ENCODE assay signal across 9 mouse cellular contexts in the genomic region with DNA sequence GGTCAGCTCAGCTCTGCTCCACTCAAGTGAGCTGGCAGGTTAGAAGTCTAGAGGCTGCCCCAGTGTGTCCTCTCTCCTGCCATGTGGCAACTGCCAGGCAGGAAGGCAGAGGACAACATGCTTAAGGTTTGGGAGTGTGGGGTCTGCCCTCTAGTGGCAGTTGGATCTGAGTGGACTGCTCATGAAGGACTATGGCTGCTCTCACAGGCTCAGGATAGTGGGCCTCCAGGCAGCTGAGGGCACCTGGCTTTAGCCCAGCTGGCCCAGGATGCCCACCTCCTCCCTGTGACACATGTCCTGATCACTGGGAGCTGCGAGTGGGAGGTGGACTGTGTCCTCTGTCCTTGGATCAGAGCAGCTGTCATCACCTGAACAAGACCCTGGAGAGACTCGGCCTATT. TPM values are rescaled to one million over a fixed set of nuclear protein-coding genes. Genes with fewer than 3 reads are reported as not detected.
DNase-seq lines count a peak whose midpoint lies in the region; ATAC-seq and TF ChIP-seq lines count a peak whose summit lies in the region.
"Had no signal": no experiment of that assay in that cellular context is flagged by ENCODE, and none has a peak within 500 bp of the region (broad histone marks: within the 10 kb centered on the region; RNA-seq: fewer than 3 reads in every experiment).

No protein-coding gene starts in this region.

- H3K9ac ChIP-seq in stomach, postnatal 0 days (ENCODE audit: low read length): no peak overlapping the region
- H3K9ac ChIP-seq in hindbrain, embryonic 13.5 days: no peak overlapping the region; the same call in 1 of the 2 replicates
- H3K9ac ChIP-seq: heart, embryonic 13.5 days had no signal

- H3K27me3 ChIP-seq in stomach, postnatal 0 days (ENCODE audit: control insufficient read depth, insufficient read depth, low read length): no peaks in the 10 kb centered on the region
- H3K27me3 ChIP-seq in hindbrain, embryonic 13.5 days: no peaks in the 10 kb centered on the region

- no peak overlapping the region for H3K4me2 ChIP-seq in stomach, postnatal 0 days (replicated peaks; ENCODE audit: low read depth)
- no peak overlapping the region for H3K4me2 ChIP-seq in hindbrain, embryonic 13.5 days
- H3K4me2 ChIP-seq: heart, embryonic 13.5 days had no signal

- TF ChIP-seq CTCF in cortical plate, adult 2 months (IDR thresholded peaks at IDR 0.05; ENCODE audit: extremely low read depth, insufficient read depth, low read length): peak; percentile 61
- TF ChIP-seq CTCF in stomach, postnatal 0 days (IDR thresholded peaks at IDR 0.05; ENCODE audit: low read depth): peak; percentile 80

- H3K4me1 ChIP-seq in cortical plate, adult 2 months (ENCODE audit: control insufficient read depth, insufficient read depth, low read length): no peaks in the 10 kb centered on the region
- no peaks in the 10 kb centered on the region for H3K4me1 ChIP-seq in stomach, postnatal 0 days (replicated peaks; ENCODE audit: control insufficient read depth, insufficient read depth)
- peaks cover 10% of the 10 kb centered on the region for H3K4me1 ChIP-seq in hindbrain, embryonic 13.5 days (replicated peaks)

- no peaks in the 10 kb centered on the region for H3K9me3 ChIP-seq in stomach, postnatal 0 days (ENCODE audit: control insufficient read depth, low read length)
- no peaks in the 10 kb centered on the region for H3K9me3 ChIP-seq in hindbrain, embryonic 13.5 days
- H3K9me3 ChIP-seq: heart, embryonic 13.5 days had no signal

- TF ChIP-seq POLR2A in cortical plate, adult 2 months (IDR thresholded peaks at IDR 0.05; ENCODE audit: extremely low read depth, insufficient read depth, low read length): no peak

- peak; percentile 38; the same call in 1 of the 2 replicates for ATAC-seq in stomach, postnatal 0 days (ENCODE audit: low FRiP score, low TSS enrichment)
- ATAC-seq in hindbrain, embryonic 13.5 days (ENCODE audit: low FRiP score): no peak

- intact Hi-C loops in left cerebral cortex, postnatal 4 days (cut with DNase I): no loop called here

- TF ChIP-seq EP300 in stomach, postnatal 0 days (optimal IDR thresholded peaks at IDR 0.05): no peak

- DNase-seq in adrenal gland, postnatal 10 days: peak; percentile 50
- DNase-seq in adrenal gland, postnatal 4 days (ENCODE audit: low spot score in 2 of 2): no peak
- DNase-seq in left cerebral cortex, postnatal 4 days: peak; percentile 61
- no peak for DNase-seq in left cerebral cortex, adult 11 months (ENCODE audit: low spot score)
- peak; percentile 72 for DNase-seq in kidney, postnatal 10 days
- DNase-seq in stomach, postnatal 0 days (ENCODE audit: low spot score): peak; percentile 69

- H3K4me3 ChIP-seq in cortical plate, adult 2 months (ENCODE audit: insufficient read depth, low read length): no peak overlapping the region
- H3K4me3 ChIP-seq in stomach, postnatal 0 days (ENCODE audit: low read depth, low read length): no peak overlapping the region
- no peak overlapping the region for H3K4me3 ChIP-seq in hindbrain, embryonic 13.5 days
- H3K4me3 ChIP-seq: heart, embryonic 13.5 days had no signal

- WGBS in stomach, postnatal 0 days: 79% methylated on average over 2 of the region's 2 CpGs
- 89% methylated on average over 2 of the region's 2 CpGs for WGBS in hindbrain, embryonic 13.5 days

- H3K36me3 ChIP-seq in stomach, postnatal 0 days (ENCODE audit: control insufficient read depth, insufficient read depth, low read length): no peaks in the 10 kb centered on the region
- H3K36me3 ChIP-seq in hindbrain, embryonic 13.5 days: 0 out of 2 replicates have a peak, but pooled peaks cover 7% of the 10 kb centered on the region
- H3K36me3 ChIP-seq: heart, embryonic 13.5 days had no signal

- H3K27ac ChIP-seq in cortical plate, adult 2 months (ENCODE audit: insufficient read depth, low read length): no peak overlapping the region
- no peak overlapping the region for H3K27ac ChIP-seq in stomach, postnatal 0 days (replicated peaks)
- no peak overlapping the region for H3K27ac ChIP-seq in hindbrain, embryonic 13.5 days
- H3K27ac ChIP-seq: heart, embryonic 13.5 days had no signal

RNA-seq across cellular contexts. Expression of gene Cyp2w1, which starts 6.2 kb away (rescaled TPM):
- total RNA-seq in adrenal gland, postnatal 10 days (2021): not detected
- total RNA-seq in adrenal gland, postnatal 4 days (2021): not detected
- total RNA-seq in left cerebral cortex, postnatal 4 days (2021): not detected
- polyA plus RNA-seq in cortical plate, adult 2 months (2012; rRNA removed): not detected in 2 replicates
- 4.8 and 8.5 TPM in 2 replicates for polyA plus RNA-seq in stomach, postnatal 0 days (2015; fragmentation: Nextera tagmentation; extraction: Ambion mirVana)
- polyA plus RNA-seq in hindbrain, embryonic 13.5 days (2015; fragmentation: Nextera tagmentation; extraction: Ambion mirVana): not detected in 2 replicates
- polyA plus RNA-seq: heart, embryonic 13.5 days had no signal

RNA-seq across cellular contexts. Expression of gene Cox19, which starts 7.4 kb away (rescaled TPM):
- 10 to 100 TPM; 81.5 to 84.7 TPM for total RNA-seq in adrenal gland, postnatal 10 days (2021)
- 10 to 100 TPM; 62.9 to 65.6 TPM for total RNA-seq in adrenal gland, postnatal 4 days (2021)
- 10 to 100 TPM; 87.8 to 89.3 TPM for total RNA-seq in left cerebral cortex, postnatal 4 days (2021)
- polyA plus RNA-seq in cortical plate, adult 2 months (2012; rRNA removed): 90.2 and 92.7 TPM in 2 replicates
- polyA plus RNA-seq in stomach, postnatal 0 days (2015; fragmentation: Nextera tagmentation; extraction: Ambion mirVana): 109 and 114 TPM in 2 replicates
- polyA plus RNA-seq in hindbrain, embryonic 13.5 days (2015; fragmentation: Nextera tagmentation; extraction: Ambion mirVana): 116 and 124 TPM in 2 replicates

RNA-seq across cellular contexts. Expression of gene Gpr146, which starts 18.8 kb away (rescaled TPM):
- 10 to 100 TPM; 12.0 to 13.2 TPM for total RNA-seq in adrenal gland, postnatal 10 days (2021)
- total RNA-seq in adrenal gland, postnatal 4 days (2021): 10 to 100 TPM; 10.4 to 10.7 TPM
- 1 to 10 TPM; 2.2 to 2.5 TPM for total RNA-seq in left cerebral cortex, postnatal 4 days (2021)
- 15.3 and 16.3 TPM in 2 replicates for polyA plus RNA-seq in cortical plate, adult 2 months (2012; rRNA removed)
- 3.5 TPM in 2 replicates for polyA plus RNA-seq in stomach, postnatal 0 days (2015; fragmentation: Nextera tagmentation; extraction: Ambion mirVana)
- 1.6 and 2.4 TPM in 2 replicates for polyA plus RNA-seq in hindbrain, embryonic 13.5 days (2015; fragmentation: Nextera tagmentation; extraction: Ambion mirVana)

RNA-seq across cellular contexts. Expression of gene Adap1, which starts 33.2 kb away (rescaled TPM):
- total RNA-seq in adrenal gland, postnatal 10 days (2021): 1 to 10 TPM; 5.9 to 7.5 TPM
- total RNA-seq in adrenal gland, postnatal 4 days (2021): 1 to 10 TPM; 6.2 to 8.0 TPM
- total RNA-seq in left cerebral cortex, postnatal 4 days (2021): 100 to 1,000 TPM; 219 to 247 TPM
- 271 and 275 TPM in 2 replicates for polyA plus RNA-seq in cortical plate, adult 2 months (2012; rRNA removed)
- 13.8 and 14.9 TPM in 2 replicates for polyA plus RNA-seq in stomach, postnatal 0 days (2015; fragmentation: Nextera tagmentation; extraction: Ambion mirVana)
- 24.9 and 26.5 TPM in 2 replicates for polyA plus RNA-seq in hindbrain, embryonic 13.5 days (2015; fragmentation: Nextera tagmentation; extraction: Ambion mirVana)

RNA-seq across cellular contexts. Expression of gene C130050O18Rik, which starts 46.4 kb away (rescaled TPM):
- total RNA-seq in adrenal gland, postnatal 10 days (2021): under 1 TPM; 0.81 to 0.91 TPM
- under 1 TPM; 0.48 to 0.93 TPM for total RNA-seq in adrenal gland, postnatal 4 days (2021)
- total RNA-seq in left cerebral cortex, postnatal 4 days (2021): not detected
- 0.44 TPM in 2 replicates for polyA plus RNA-seq in cortical plate, adult 2 months (2012; rRNA removed)
- polyA plus RNA-seq in stomach, postnatal 0 days (2015; fragmentation: Nextera tagmentation; extraction: Ambion mirVana): 0.41 and 0.46 TPM in 2 replicates
- polyA plus RNA-seq in hindbrain, embryonic 13.5 days (2015; fragmentation: Nextera tagmentation; extraction: Ambion mirVana): 0.13 and 0.22 TPM in 2 replicates

Comparison
In these comparisons a context has a peak if more than half of its experiments do, and no peak if none do; other contexts are left out.
1. DNase-seq: peak in adrenal gland, postnatal 10 days (single experiment), left cerebral cortex, postnatal 4 days (single experiment), kidney, postnatal 10 days (single experiment) and stomach, postnatal 0 days (single experiment); none in adrenal gland, postnatal 4 days (0 of 2) and left cerebral cortex, adult 11 months (single experiment).